Mouse (Mus musculus) natural killer cell, adult 2 months (primary cell): ENCODE measurements around the gene Olfr1434.
"Not testable (repeated sequence)": the region's sequence is repeated elsewhere in the genome, so short reads cannot be mapped to it uniquely, and the experiment has no call there.

Experiments
- DNase-seq, 2 experiments: peaks; one replicate each; pipeline ENCODE4 v3.0.0; 2022; ENCODE audit warnings: low spot score in 2 of 2

Olfr1434 gene

GRCm38 (mm10) chr19:12279554-12279953, at the start of gene Olfr1434:
Olfr1434 (plus strand) TSS chr19:12279854.
- no peak for DNase-seq

- DNase-seq = not testable (repeated sequence)
Measured at GRCm38 (mm10) chr19:12232496-12232895, 47.2 kb upstream of the Olfr1434 start, which contains the start of gene Olfr1432. Olfr1432 (minus strand) TSS chr19:12232596.

- DNase-seq = no peak
Measured at GRCm38 (mm10) chr19:12241559-12241958, 38.1 kb upstream of the Olfr1434 start, which contains the start of gene Olfr262. Olfr262 (minus strand) TSS chr19:12241659.

GRCm38 (mm10) chr19:12260732-12261131, 18.9 kb upstream of the Olfr1434 start, which contains the start of gene Olfr235:
Olfr235 (plus strand) TSS chr19:12261032.
- no peak for DNase-seq

- no peak for DNase-seq
Measured at GRCm38 (mm10) chr19:12292979-12293378, 13.3 kb downstream of the Olfr1434 start.

GRCm38 (mm10) chr19:12299030-12299429, 19.4 kb downstream of the Olfr1434 start, which contains the start of gene Olfr1436:
Olfr1436 (minus strand) TSS chr19:12299130.
- DNase-seq = not testable (repeated sequence)

- DNase-seq = no peak
Measured at GRCm38 (mm10) chr19:12325001-12325400, 45.3 kb downstream of the Olfr1434 start, which contains the start of gene Olfr1437. Olfr1437 (minus strand) TSS chr19:12325101.
